Comparison of ENCODE assay signal across 18 mouse cellular contexts in genomic region chr2:45371268-45371667, GRCm38 (mm10).
DNase-seq lines count a peak whose midpoint lies in the region; ATAC-seq and TF ChIP-seq lines count a peak whose summit lies in the region.
"Had no signal": no experiment of that assay in that cellular context is flagged by ENCODE, and none has a peak within 500 bp of the region (broad histone marks: within the 10 kb centered on the region; RNA-seq: fewer than 3 reads in every experiment).

No protein-coding gene starts in this region.

- no peak overlapping the region for H3K4me2 ChIP-seq in kidney, embryonic 15.5 days
- H3K4me2 ChIP-seq in lung, embryonic 16.5 days (ENCODE audit: low read depth, low read length): no peak overlapping the region
- H3K4me2 ChIP-seq: forebrain, embryonic 13.5 days; heart, embryonic 13.5 days had no signal

- no peaks in the 10 kb centered on the region for H3K36me3 ChIP-seq in kidney, embryonic 15.5 days
- no peaks in the 10 kb centered on the region for H3K36me3 ChIP-seq in lung, embryonic 16.5 days (ENCODE audit: control insufficient read depth, insufficient read depth, low read length)
- H3K36me3 ChIP-seq: embryonic facial prominence, embryonic 10.5 days; heart, embryonic 13.5 days had no signal

- H3K27me3 ChIP-seq in kidney, embryonic 15.5 days: no peaks in the 10 kb centered on the region
- no peaks in the 10 kb centered on the region for H3K27me3 ChIP-seq in lung, embryonic 16.5 days (ENCODE audit: control insufficient read depth, insufficient read depth, low read depth, low read length)
- H3K27me3 ChIP-seq: forebrain, embryonic 13.5 days; heart, embryonic 13.5 days had no signal

- no peak overlapping the region for H3K9ac ChIP-seq in kidney, embryonic 15.5 days
- H3K9ac ChIP-seq in lung, embryonic 16.5 days (ENCODE audit: low read length): no peak overlapping the region
- H3K9ac ChIP-seq: forebrain, embryonic 13.5 days; forebrain, postnatal 0 days; heart, embryonic 13.5 days had no signal

- H3K27ac ChIP-seq in kidney, embryonic 15.5 days: 0 out of 2 replicates have a peak overlapping the region, but pooled peaks have one; percentile 56
- 0 out of 2 replicates have a peak overlapping the region, but pooled peaks have one; percentile 12 for H3K27ac ChIP-seq in layer of hippocampus, adult 2 months
- no peak overlapping the region for H3K27ac ChIP-seq in lung, embryonic 16.5 days (ENCODE audit: low read length)
- H3K27ac ChIP-seq: embryonic facial prominence, embryonic 10.5 days; forebrain, embryonic 13.5 days; gastrocnemius, adult 2 months; heart, embryonic 13.5 days had no signal

- peaks cover 3% of the 10 kb centered on the region; the same call in 1 of the 2 replicates for H3K4me1 ChIP-seq in kidney, embryonic 15.5 days
- no peaks in the 10 kb centered on the region for H3K4me1 ChIP-seq in lung, embryonic 16.5 days (replicated peaks; ENCODE audit: control insufficient read depth, insufficient read depth, low read length)
- H3K4me1 ChIP-seq: embryonic facial prominence, embryonic 10.5 days; heart, embryonic 13.5 days had no signal

- DNase-seq in kidney, postnatal 14 days: no peak
- peak; percentile 21 to 59 for DNase-seq in layer of hippocampus, adult 2 months (ENCODE audit: low spot score in 2 of 2)
- DNase-seq in layer of hippocampus, adult 9-10 months (ENCODE audit: low spot score): no peak
- DNase-seq in lung, postnatal 14 days: no peak
- DNase-seq in forelimb bud, embryonic 11.5 days (ENCODE audit: low read depth, low spot score): peak; percentile 21
- DNase-seq in cerebellum, postnatal 10 days: no peak
- DNase-seq: adrenal gland, postnatal 10 days; cerebellum, adult 11-12 months; cerebellum, adult 9-10 months; forebrain, postnatal 0 days; gastrocnemius, adult 2 months; gastrocnemius, postnatal 25 days; heart, postnatal 36 days had no signal

- H3K9me3 ChIP-seq in kidney, embryonic 15.5 days (replicated peaks): no peaks in the 10 kb centered on the region
- H3K9me3 ChIP-seq in lung, embryonic 16.5 days (ENCODE audit: control insufficient read depth, low read length): no peaks in the 10 kb centered on the region
- H3K9me3 ChIP-seq: embryonic facial prominence, embryonic 10.5 days; forebrain, embryonic 13.5 days; heart, embryonic 13.5 days had no signal

- no peak overlapping the region for H3K4me3 ChIP-seq in kidney, embryonic 15.5 days (replicated peaks)
- H3K4me3 ChIP-seq in layer of hippocampus, adult 2 months: no peak overlapping the region
- no peak overlapping the region for H3K4me3 ChIP-seq in lung, embryonic 16.5 days (ENCODE audit: low read length)
- H3K4me3 ChIP-seq: embryonic facial prominence, embryonic 10.5 days; forebrain, embryonic 13.5 days; gastrocnemius, adult 2 months; heart, embryonic 13.5 days had no signal

- WGBS in kidney, embryonic 15.5 days: 65% methylated on average over 4 of the region's 4 CpGs
- WGBS in lung, embryonic 16.5 days: 49% methylated on average over 4 of the region's 4 CpGs

- ATAC-seq in kidney, embryonic 15.5 days (replicated peaks; ENCODE audit: low FRiP score): no peak
- ATAC-seq in lung, embryonic 16.5 days (ENCODE audit: low read depth): peak; percentile 87
- ATAC-seq: forebrain, embryonic 13.5 days; forebrain, postnatal 0 days had no signal

- no peak for TF ChIP-seq CTCF in layer of hippocampus, adult 2 months (conservative IDR thresholded peaks at IDR 0.05)

Comparison
In these comparisons a context has a peak if more than half of its experiments do, and no peak if none do; other contexts are left out.
1. DNase-seq: peak in layer of hippocampus, adult 2 months (2 of 2) and forelimb bud, embryonic 11.5 days (single experiment); none in kidney, postnatal 14 days (single experiment), layer of hippocampus, adult 9-10 months (single experiment), lung, postnatal 14 days (single experiment) and cerebellum, postnatal 10 days (0 of 2).